Mouse (Mus musculus) kidney, embryonic 16.5 days (tissue): ENCODE data around the gene Scn1a. TPM values are rescaled to one million over a fixed set of nuclear protein-coding genes. Genes with fewer than 3 reads are reported as not detected.

Source experiments
- ATAC-seq: fragments of 200-750 bp; cut with Nextera tagmentation; 2 replicates; pipeline ENCODE4 v1.8.0; 2017; ENCODE audit warnings: moderate TSS enrichment; ENCODE audit not compliant: low FRiP score, low TSS enrichment
- H3K27ac ChIP-seq: fragments of 300-500 bp; sonication (generic); 2 replicates; pipeline ENCODE4 v1.5.1; 2014; ENCODE audit warnings: low read length
- H3K27me3 ChIP-seq: fragments of 300-500 bp; sonication (generic); 2 replicates; pipeline ENCODE4 v1.6.1; 2014; ENCODE audit warnings: low read length, control low read depth, mixed read lengths; ENCODE audit not compliant: insufficient read depth
- H3K36me3 ChIP-seq: fragments of 300-500 bp; sonication (generic); 2 replicates; pipeline ENCODE4 v1.6.1; 2014; ENCODE audit warnings: low read length, control low read depth, mixed read lengths; ENCODE audit not compliant: insufficient read depth
- H3K4me1 ChIP-seq: fragments of 300-500 bp; sonication (generic); 2 replicates; pipeline ENCODE4 v1.6.1; 2014; ENCODE audit warnings: low read length, control low read depth, mixed read lengths; ENCODE audit not compliant: insufficient read depth
- H3K4me2 ChIP-seq: fragments of 300-500 bp; sonication (generic); replicated peaks from 2 replicates; pipeline ENCODE4 v1.6.1; 2014; ENCODE audit warnings: low read depth, low read length
- H3K4me3 ChIP-seq: fragments of 300-500 bp; sonication (generic); 2 replicates; pipeline ENCODE4 v1.5.1; 2014; ENCODE audit warnings: mild to moderate bottlenecking, low read length
- H3K9ac ChIP-seq: fragments of 300-500 bp; sonication (generic); replicated peaks from 2 replicates; pipeline ENCODE4 v1.6.1; 2014; ENCODE audit warnings: low read length
- H3K9me3 ChIP-seq: fragments of 300-500 bp; sonication (generic); 2 replicates; pipeline ENCODE4 v1.6.1; 2016; ENCODE audit warnings: low read length, control low read depth
- WGBS: fragments of 180-500 bp; shearing (Covaris S2); extraction: QIAGEN DNeasy Blood & Tissue Kit; methylation state at CpG from one replicate; pipeline ENCODE4 v1.1.7; 2014; 5-methylcytosine and 5-hydroxymethylcytosine counted together
- polyA plus RNA-seq: library from polyadenylated mRNA; unstranded; fragments of >200 nt; fragmentation: Nextera tagmentation; extraction: Ambion mirVana; gene quantifications from 2 replicates; pipeline ENCODE4 v1.2.1, GENCODE M21; 2015

Scn1a gene
- polyA plus RNA-seq, 1 experiment from 2014 or later, result 1.3 TPM

DNA sequence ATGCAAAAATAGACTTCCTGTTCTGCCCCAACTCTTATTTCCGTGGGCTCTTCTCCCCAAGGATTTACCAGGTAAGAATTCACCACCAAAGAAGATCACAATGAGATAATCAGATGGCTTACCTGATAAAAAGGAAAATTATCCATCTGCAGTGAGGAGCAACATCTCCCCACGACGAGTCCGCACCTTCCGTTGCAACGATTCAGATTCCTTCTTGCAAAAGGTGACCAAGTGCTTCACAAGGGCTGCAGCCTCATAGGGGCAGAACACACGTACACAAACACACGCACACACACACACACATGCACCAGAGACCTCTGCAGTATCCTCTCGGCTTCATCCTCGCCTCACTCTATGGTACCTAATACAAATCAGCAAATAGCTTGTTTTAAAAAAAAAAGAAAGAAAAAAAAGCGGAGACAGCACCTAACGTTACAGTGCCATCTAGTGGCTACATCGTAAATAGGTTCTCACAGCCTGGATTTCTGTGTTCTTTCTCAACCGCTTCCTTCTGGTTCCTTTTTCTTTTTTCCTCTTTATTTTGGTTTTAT lies 30.8 kb downstream of the Scn1a start:
- H3K9ac ChIP-seq, result 0 out of 2 replicates have a peak overlapping the region, but pooled peaks have one; percentile 33
- no peaks in the 10 kb centered on the region for H3K27me3 ChIP-seq
- peak; percentile 80 for ATAC-seq

DNA sequence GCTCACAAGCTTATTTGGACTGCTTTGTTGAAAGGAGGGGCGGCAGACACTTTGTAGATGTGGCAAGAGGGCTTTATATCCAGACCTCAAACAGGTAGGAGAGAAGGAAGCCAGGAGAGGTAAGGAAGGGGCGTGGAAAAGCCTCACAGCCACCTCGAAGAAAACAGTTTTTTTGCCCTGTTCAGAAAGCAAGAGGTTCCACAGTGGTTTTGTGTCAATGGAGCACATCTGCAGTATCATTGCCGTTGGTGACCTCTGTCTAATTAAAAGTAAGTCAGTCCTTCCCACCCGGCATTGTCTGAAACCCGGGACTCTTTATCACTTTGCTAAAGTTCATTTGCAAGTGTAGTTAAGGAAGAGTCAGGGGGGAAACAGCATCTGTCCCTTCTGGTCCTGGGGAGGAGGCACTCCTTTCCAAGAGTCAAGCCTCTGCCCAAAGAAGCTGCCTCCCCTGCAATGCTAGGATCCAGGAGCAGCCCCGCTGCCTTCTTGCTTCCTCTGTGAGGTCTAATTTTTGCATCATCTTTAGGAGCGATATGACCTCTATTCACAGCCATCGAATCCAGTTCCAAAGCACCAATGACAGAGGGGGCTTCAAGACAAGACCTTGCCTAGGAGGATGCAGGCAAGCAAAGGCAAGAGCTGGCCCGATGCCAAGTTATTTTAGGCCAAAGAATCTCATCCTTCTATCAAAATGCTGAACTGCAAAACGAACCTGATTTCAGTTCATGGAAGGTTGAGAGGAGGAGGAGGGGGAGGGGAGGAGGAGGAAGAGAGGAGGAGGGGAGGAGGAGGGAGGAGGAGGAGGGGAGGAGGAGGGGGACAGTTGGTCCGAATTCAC lies 31.5 kb downstream of the Scn1a start:
- Histone ChIP-seq H3K9ac (no peak overlapping the region), H3K4me3 (peak overlapping the region; percentile 51), H3K27me3 (no peaks in the 10 kb centered on the region), H3K9me3 (no peaks in the 10 kb centered on the region), H3K27ac (no peak overlapping the region), H3K4me1 (peaks cover 6% of the 10 kb centered on the region; the same call in 1 of the 2 replicates), H3K4me2 (peak overlapping the region; percentile 64), H3K36me3 (no peaks in the 10 kb centered on the region)
- ATAC-seq, result peak; percentile 59; the same call in 1 of the 2 replicates
- 7% methylated on average over 12 of the region's 12 CpGs for WGBS

More for the DNA sequence above, 30.8 kb downstream of the Scn1a start:
- peaks cover 6% of the 10 kb centered on the region; the same call in 1 of the 2 replicates for H3K4me1 ChIP-seq
- H3K27ac ChIP-seq, result no peak overlapping the region
- H3K4me3 ChIP-seq, result peak overlapping the region; percentile 51
- no peaks in the 10 kb centered on the region for H3K9me3 ChIP-seq
- under 1% methylated on average over 14 of the region's 14 CpGs for WGBS
- H3K36me3 ChIP-seq, result no peaks in the 10 kb centered on the region
- peak overlapping the region; percentile 64 for H3K4me2 ChIP-seq

DNA sequence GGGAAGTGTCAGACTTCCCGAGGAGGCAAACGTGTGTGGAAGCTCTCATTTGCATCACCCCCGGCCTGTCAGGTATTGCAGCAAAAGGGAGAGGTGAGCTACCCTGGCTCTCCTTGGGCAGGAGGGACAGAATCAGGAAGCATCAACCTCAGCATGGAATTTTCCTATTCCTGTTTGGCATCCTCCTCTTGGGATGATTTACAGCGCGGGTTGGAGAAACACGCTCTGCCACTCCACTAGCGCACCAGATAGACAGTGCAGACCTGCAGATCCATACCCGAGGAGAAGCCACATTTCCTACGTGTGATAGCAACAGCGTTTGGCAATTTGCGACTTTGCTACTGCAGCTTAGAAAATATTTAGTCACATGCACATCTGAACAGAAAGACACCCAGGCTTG lies 32.2 kb downstream of the Scn1a start:
- Histone ChIP-seq H3K36me3 (no peaks in the 10 kb centered on the region), H3K9ac (no peak overlapping the region), H3K9me3 (no peaks in the 10 kb centered on the region), H3K4me2 (peak overlapping the region; percentile 64), H3K27ac (no peak overlapping the region), H3K27me3 (no peaks in the 10 kb centered on the region), H3K4me3 (peak overlapping the region; percentile 51), H3K4me1 (peaks cover 6% of the 10 kb centered on the region; the same call in 1 of the 2 replicates)
- ATAC-seq, result 0 out of 2 replicates have a peak, but pooled peaks have one; percentile 6
- WGBS, result 17% methylated on average over 11 of the region's 11 CpGs

DNA sequence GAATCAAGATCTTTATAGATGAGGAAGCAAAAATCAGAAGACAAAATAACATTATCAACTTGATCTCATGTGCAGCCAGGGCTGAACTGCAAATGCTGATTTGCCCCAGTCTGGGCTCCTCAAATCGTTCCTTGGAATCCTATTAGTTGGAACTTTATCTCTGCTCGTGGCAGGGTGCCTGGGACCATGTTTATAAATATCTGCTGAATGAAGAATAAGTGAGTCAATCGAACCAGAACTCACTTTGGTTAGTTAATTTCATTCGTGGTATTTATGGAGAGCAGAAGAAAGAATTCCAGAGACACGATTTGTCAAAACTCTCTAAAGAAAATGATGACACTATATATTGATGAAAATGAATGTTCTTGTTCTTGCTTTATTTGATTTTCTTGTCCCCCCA lies 48.1 kb downstream of the Scn1a start:
- no peak overlapping the region for H3K9ac ChIP-seq
- no peaks in the 10 kb centered on the region for H3K4me1 ChIP-seq
- H3K36me3 ChIP-seq, result no peaks in the 10 kb centered on the region
- H3K4me3 ChIP-seq, result no peak overlapping the region
- no peak for ATAC-seq
- no peak overlapping the region for H3K27ac ChIP-seq
- no peaks in the 10 kb centered on the region for H3K9me3 ChIP-seq
- WGBS, result 81% methylated on average over 5 of the region's 5 CpGs
- no peaks in the 10 kb centered on the region for H3K27me3 ChIP-seq
- no peak overlapping the region for H3K4me2 ChIP-seq

DNA sequence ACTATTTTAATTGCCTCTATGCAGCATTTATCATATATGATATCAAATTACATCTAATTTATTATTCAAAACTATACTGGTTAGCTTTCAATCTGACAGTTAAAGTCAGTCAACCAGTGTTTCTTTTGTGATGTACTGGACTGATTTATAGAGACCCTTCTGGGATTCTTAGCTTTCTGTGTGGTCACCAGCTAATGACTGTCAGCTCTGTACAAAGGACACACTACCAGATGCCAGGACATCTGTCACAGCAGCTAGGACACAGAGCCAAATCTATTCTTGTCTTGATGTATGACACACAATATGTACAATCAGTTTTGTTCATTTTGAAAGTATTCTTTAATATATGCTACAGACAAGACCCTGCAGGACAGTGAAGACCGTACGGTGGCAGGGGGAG lies 72.7 kb downstream of the Scn1a start:
- 95% methylated on average over 2 of the region's 2 CpGs for WGBS

DNA sequence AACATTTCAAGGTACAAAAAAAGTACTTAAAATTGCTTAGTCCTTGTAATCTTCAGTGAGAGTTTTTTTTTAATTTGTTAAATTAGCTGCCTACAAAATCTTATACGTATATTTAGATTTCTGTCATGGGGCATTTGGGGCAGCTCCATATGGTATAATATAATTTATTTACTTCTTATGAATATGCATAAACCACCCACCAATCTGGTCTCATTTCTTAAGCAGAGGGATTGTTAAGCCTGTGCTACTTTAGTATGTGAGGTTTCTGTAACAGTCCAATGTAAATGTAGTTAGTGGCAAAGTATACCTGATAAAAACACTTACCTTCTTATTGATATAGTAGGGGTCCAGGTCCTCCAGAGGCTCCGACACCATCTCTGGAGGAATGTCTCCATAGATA lies 90.0 kb downstream of the Scn1a start:
- Histone ChIP-seq H3K27me3 (no peaks in the 10 kb centered on the region), H3K4me2 (no peak overlapping the region), H3K9ac (no peak overlapping the region), H3K27ac (no peak overlapping the region), H3K4me1 (no peaks in the 10 kb centered on the region), H3K4me3 (no peak overlapping the region), H3K36me3 (no peaks in the 10 kb centered on the region), H3K9me3 (no peaks in the 10 kb centered on the region)
- 96% methylated on average over 2 of the region's 2 CpGs for WGBS
- no peak for ATAC-seq

More for the DNA sequence above, 72.7 kb downstream of the Scn1a start:
- H3K4me3 ChIP-seq, result no peak overlapping the region
- H3K9ac ChIP-seq, result no peak overlapping the region
- no peak for ATAC-seq
- H3K27me3 ChIP-seq, result no peaks in the 10 kb centered on the region
- no peak overlapping the region for H3K4me2 ChIP-seq
- H3K4me1 ChIP-seq, result no peaks in the 10 kb centered on the region
- H3K9me3 ChIP-seq, result no peaks in the 10 kb centered on the region
- no peaks in the 10 kb centered on the region for H3K36me3 ChIP-seq
- no peak overlapping the region for H3K27ac ChIP-seq

DNA sequence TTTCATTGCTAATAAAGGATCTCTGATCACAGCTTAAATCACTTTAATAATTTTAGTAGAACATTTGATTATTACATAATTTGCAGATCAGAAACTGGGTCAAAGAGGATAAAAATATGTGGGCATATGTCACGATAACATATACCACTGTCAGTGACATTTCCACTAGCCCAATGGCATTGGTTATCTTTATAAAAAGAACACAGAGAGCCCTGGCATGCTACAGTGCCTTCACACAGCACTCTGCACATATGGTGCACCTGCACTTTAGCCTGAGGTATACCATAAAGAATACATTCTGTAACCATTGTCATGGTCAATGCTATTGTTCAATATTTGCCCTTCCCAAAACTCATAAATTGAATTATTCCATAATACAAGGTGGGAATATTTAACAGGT lies 94.0 kb downstream of the Scn1a start:
- no peaks in the 10 kb centered on the region for H3K36me3 ChIP-seq
- H3K9ac ChIP-seq, result no peak overlapping the region
- H3K4me1 ChIP-seq, result no peaks in the 10 kb centered on the region
- no peaks in the 10 kb centered on the region for H3K27me3 ChIP-seq
- ATAC-seq, result no peak
- H3K4me2 ChIP-seq, result no peak overlapping the region
- H3K9me3 ChIP-seq, result no peaks in the 10 kb centered on the region
- H3K4me3 ChIP-seq, result no peak overlapping the region
- WGBS, result 98% methylated on average over 1 of the region's 1 CpGs
- H3K27ac ChIP-seq, result no peak overlapping the region

DNA sequence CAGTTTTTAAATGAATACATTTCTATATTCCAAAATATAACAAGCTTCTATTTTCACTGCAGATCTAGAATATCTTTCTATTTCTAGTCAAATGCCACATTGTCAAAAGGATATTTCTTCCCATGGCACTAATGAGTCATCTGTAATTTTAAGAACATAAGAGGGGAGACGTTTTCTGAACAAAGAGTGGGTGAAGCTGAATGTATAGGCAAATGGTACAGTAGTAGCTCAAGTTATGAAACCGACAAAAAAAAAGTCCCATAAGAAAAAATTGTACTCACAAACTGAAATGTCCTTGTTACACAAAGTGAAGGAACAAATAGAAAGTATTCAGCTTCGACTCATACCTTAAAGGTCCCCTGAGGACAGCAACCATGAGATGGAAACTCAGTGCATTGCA lies 94.5 kb downstream of the Scn1a start:
- Histone ChIP-seq H3K4me2 (no peak overlapping the region), H3K9me3 (no peaks in the 10 kb centered on the region), H3K9ac (no peak overlapping the region), H3K36me3 (no peaks in the 10 kb centered on the region), H3K4me3 (no peak overlapping the region), H3K27me3 (no peaks in the 10 kb centered on the region), H3K27ac (no peak overlapping the region), H3K4me1 (no peaks in the 10 kb centered on the region)
- WGBS, result 79% methylated on average over 3 of the region's 3 CpGs
- no peak for ATAC-seq

DNA sequence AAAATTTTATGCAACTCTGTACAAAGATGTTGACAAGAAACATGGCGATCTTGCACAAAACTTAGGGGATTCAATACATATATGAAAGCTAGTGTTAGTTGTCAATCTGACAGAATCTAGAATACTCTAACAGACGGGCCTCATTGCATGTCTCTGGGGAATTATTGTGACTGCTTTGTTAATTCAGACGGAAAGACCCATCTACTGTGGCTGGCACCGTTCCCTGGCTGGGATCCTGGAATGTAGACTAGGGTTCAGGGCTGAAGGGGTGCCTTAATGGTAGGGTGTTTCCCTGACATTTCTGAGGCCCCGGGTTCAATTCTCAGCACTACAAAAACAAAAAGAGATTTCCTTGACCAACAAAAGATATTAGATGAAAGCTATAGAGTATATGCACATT lies 103.2 kb downstream of the Scn1a start:
- H3K4me1 ChIP-seq, result no peaks in the 10 kb centered on the region
- no peak overlapping the region for H3K9ac ChIP-seq
- H3K9me3 ChIP-seq, result no peaks in the 10 kb centered on the region
- ATAC-seq, result no peak
- 73% methylated on average over 5 of the region's 5 CpGs for WGBS
- H3K4me3 ChIP-seq, result no peak overlapping the region
- no peaks in the 10 kb centered on the region for H3K27me3 ChIP-seq
- H3K4me2 ChIP-seq, result no peak overlapping the region
- H3K36me3 ChIP-seq, result no peaks in the 10 kb centered on the region
- no peak overlapping the region for H3K27ac ChIP-seq

DNA sequence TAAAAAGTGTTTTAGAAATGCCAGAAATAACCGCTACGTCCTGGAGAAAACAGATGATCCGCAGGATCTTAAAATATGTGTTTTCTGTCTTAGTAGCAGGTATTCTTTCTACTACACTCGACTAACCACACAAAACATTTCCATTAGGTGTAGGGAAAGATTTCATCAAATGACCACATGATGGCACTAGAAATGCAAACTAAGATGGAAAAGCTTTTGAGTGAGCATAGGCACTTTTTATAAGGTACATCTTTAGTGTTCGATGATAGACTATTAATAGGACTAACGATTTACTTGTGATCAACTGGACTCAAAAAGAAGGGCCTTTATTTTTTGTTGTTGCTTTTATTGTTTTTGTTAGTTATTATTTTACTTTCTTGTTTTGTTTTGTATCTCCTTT lies 104.2 kb downstream of the Scn1a start:
- 70% methylated on average over 6 of the region's 6 CpGs for WGBS
- Histone ChIP-seq H3K9ac (no peak overlapping the region), H3K4me2 (no peak overlapping the region), H3K4me3 (no peak overlapping the region), H3K27me3 (no peaks in the 10 kb centered on the region), H3K36me3 (no peaks in the 10 kb centered on the region), H3K27ac (no peak overlapping the region), H3K4me1 (no peaks in the 10 kb centered on the region), H3K9me3 (no peaks in the 10 kb centered on the region)
- no peak for ATAC-seq
